Mouse (Mus musculus): Measurements from ENCODE around the gene Tbcd. TPM values are rescaled to one million over a fixed set of nuclear protein-coding genes. Genes with fewer than 3 reads are reported as not detected.

Tbcd gene
- polyA plus RNA-seq, 2 experiments, result 38.7 to 43.4 TPM

GRCm38 (mm10) chr11:121552167-121552566 is 100.4 kb downstream of the Tbcd start:
- H3K36me3 ChIP-seq (ENCODE audit: control insufficient read depth, insufficient read depth, low read length), result no peaks in the 10 kb centered on the region
- DNase-seq (ENCODE audit: low spot score) (peak; percentile 74), ATAC-seq (ENCODE audit: low FRiP score, low read depth) (peak; percentile 46; the same call in 1 of the 2 replicates)
- H3K27ac ChIP-seq (replicated peaks; ENCODE audit: low read depth, low read length), result no peak overlapping the region
- peaks cover 42% of the 10 kb centered on the region for H3K4me1 ChIP-seq (ENCODE audit: control insufficient read depth, insufficient read depth, low read length)
- 58% methylated on average over 4 of the region's 4 CpGs for WGBS
- H3K9me3 ChIP-seq (ENCODE audit: control insufficient read depth, low read length), result no peaks in the 10 kb centered on the region
- no peak overlapping the region for H3K4me2 ChIP-seq (replicated peaks; ENCODE audit: low read depth, low read length, severe bottlenecking)
- no peak overlapping the region for H3K9ac ChIP-seq (ENCODE audit: low read depth, low read length, severe bottlenecking)
- H3K27me3 ChIP-seq (ENCODE audit: control insufficient read depth, insufficient read depth, low read length), result no peaks in the 10 kb centered on the region
- no peak overlapping the region for H3K4me3 ChIP-seq (replicated peaks; ENCODE audit: low read length)
- no peak for TF ChIP-seq POLR2A (IDR thresholded peaks at IDR 0.05; ENCODE audit: borderline replicate concordance, extremely low read depth, insufficient read depth, insufficient read length)

GRCm38 (mm10) chr11:121552846-121553457 is 101.2 kb downstream of the Tbcd start:
- no peak for TF ChIP-seq POLR2A (IDR thresholded peaks at IDR 0.05; ENCODE audit: borderline replicate concordance, extremely low read depth, insufficient read depth, insufficient read length)
- no peaks in the 10 kb centered on the region for H3K27me3 ChIP-seq (ENCODE audit: control insufficient read depth, insufficient read depth, low read length)
- no peaks in the 10 kb centered on the region for H3K36me3 ChIP-seq (ENCODE audit: control insufficient read depth, insufficient read depth, low read length)
- H3K9me3 ChIP-seq (ENCODE audit: control insufficient read depth, low read length), result no peaks in the 10 kb centered on the region
- ATAC-seq (ENCODE audit: low FRiP score, low read depth), result no peak
- WGBS, result 78% methylated on average over 7 of the region's 7 CpGs
- no peak overlapping the region for H3K9ac ChIP-seq (ENCODE audit: low read depth, low read length, severe bottlenecking)
- H3K4me3 ChIP-seq (replicated peaks; ENCODE audit: low read length), result no peak overlapping the region
- DNase-seq (ENCODE audit: low spot score), result no peak
- no peak overlapping the region for H3K27ac ChIP-seq (replicated peaks; ENCODE audit: low read depth, low read length)
- H3K4me2 ChIP-seq (replicated peaks; ENCODE audit: low read depth, low read length, severe bottlenecking), result no peak overlapping the region
- H3K4me1 ChIP-seq (ENCODE audit: control insufficient read depth, insufficient read depth, low read length), result peaks cover 42% of the 10 kb centered on the region

GRCm38 (mm10) chr11:121553458-121553857 is 101.7 kb downstream of the Tbcd start:
- Histone ChIP-seq H3K36me3 (ENCODE audit: control insufficient read depth, insufficient read depth, low read length) (no peaks in the 10 kb centered on the region), H3K4me1 (ENCODE audit: control insufficient read depth, insufficient read depth, low read length) (peaks cover 42% of the 10 kb centered on the region), H3K9ac (ENCODE audit: low read depth, low read length, severe bottlenecking) (no peak overlapping the region), H3K9me3 (ENCODE audit: control insufficient read depth, low read length) (no peaks in the 10 kb centered on the region), H3K27me3 (ENCODE audit: control insufficient read depth, insufficient read depth, low read length) (no peaks in the 10 kb centered on the region), H3K4me3 (replicated peaks; ENCODE audit: low read length) (no peak overlapping the region), H3K27ac (replicated peaks; ENCODE audit: low read depth, low read length) (no peak overlapping the region), H3K4me2 (replicated peaks; ENCODE audit: low read depth, low read length, severe bottlenecking) (no peak overlapping the region)
- ATAC-seq (ENCODE audit: low FRiP score, low read depth), result no peak
- DNase-seq (ENCODE audit: low spot score), result no peak
- no peak for TF ChIP-seq POLR2A (IDR thresholded peaks at IDR 0.05; ENCODE audit: borderline replicate concordance, extremely low read depth, insufficient read depth, insufficient read length)
- 90% methylated on average over 3 of the region's 3 CpGs for WGBS

DNA sequence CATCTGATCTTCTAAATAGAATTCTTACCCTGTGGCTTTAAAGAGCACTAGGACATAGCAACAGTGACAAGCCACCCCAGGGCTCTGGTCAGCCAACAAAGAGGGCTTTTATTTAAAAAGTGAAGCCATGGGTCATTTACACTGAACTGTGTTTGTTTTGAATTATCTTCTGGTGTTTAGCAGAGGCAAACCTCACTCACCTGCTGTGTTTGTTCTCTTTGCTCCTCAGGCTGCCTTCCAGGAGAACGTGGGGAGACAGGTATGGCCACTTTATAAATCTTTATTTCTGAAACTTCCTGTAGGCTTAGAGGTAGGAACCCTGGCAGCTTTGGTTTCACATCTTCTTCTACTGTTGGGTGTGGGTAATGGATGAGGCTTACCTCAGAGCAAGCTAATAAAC is 105.0 kb downstream of the Tbcd start:
- Histone ChIP-seq H3K4me3 (replicated peaks; ENCODE audit: low read length) (no peak overlapping the region), H3K27ac (replicated peaks; ENCODE audit: low read depth, low read length) (no peak overlapping the region), H3K9ac (ENCODE audit: low read depth, low read length, severe bottlenecking) (no peak overlapping the region), H3K36me3 (ENCODE audit: control insufficient read depth, insufficient read depth, low read length) (no peaks in the 10 kb centered on the region), H3K27me3 (ENCODE audit: control insufficient read depth, insufficient read depth, low read length) (no peaks in the 10 kb centered on the region), H3K4me1 (ENCODE audit: control insufficient read depth, insufficient read depth, low read length) (peaks cover 13% of the 10 kb centered on the region), H3K9me3 (ENCODE audit: control insufficient read depth, low read length) (no peaks in the 10 kb centered on the region), H3K4me2 (replicated peaks; ENCODE audit: low read depth, low read length, severe bottlenecking) (no peak overlapping the region)
- 67% methylated on average over 1 of the region's 1 CpGs for whole genome bisulfite sequencing
- DNase-seq (ENCODE audit: low spot score), result no peak
- no peak for ATAC-seq (ENCODE audit: low FRiP score, low read depth)
- no peak for TF ChIP-seq POLR2A (IDR thresholded peaks at IDR 0.05; ENCODE audit: borderline replicate concordance, extremely low read depth, insufficient read depth, insufficient read length)

DNA sequence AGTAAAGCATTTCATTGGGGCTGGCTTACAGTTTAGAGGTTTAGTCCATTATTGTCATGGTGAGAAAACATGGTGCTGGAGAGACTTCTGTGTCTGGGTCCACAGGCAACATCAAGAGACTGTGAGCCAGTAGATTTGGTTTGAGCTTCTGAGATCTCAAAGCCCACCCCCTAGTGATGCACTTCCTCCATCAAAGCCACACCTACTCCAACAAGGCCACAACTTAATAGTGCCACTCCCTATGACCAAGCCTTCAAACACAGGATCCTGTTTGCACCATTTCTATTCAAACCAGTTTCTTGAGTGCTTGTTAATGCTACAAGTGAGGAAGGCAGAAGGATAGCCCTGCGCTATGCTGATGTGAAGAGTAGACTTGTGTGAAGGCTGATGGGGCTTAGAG is 106.2 kb downstream of the Tbcd start:
- Histone ChIP-seq H3K9ac (ENCODE audit: low read depth, low read length, severe bottlenecking) (no peak overlapping the region), H3K27me3 (ENCODE audit: control insufficient read depth, insufficient read depth, low read length) (no peaks in the 10 kb centered on the region), H3K4me2 (replicated peaks; ENCODE audit: low read depth, low read length, severe bottlenecking) (no peak overlapping the region), H3K36me3 (ENCODE audit: control insufficient read depth, insufficient read depth, low read length) (no peaks in the 10 kb centered on the region), H3K4me1 (ENCODE audit: control insufficient read depth, insufficient read depth, low read length) (peaks cover 5% of the 10 kb centered on the region; the same call in 1 of the 2 replicates), H3K4me3 (replicated peaks; ENCODE audit: low read length) (no peak overlapping the region), H3K27ac (replicated peaks; ENCODE audit: low read depth, low read length) (no peak overlapping the region), H3K9me3 (ENCODE audit: control insufficient read depth, low read length) (no peaks in the 10 kb centered on the region)
- 100% methylated on average over 1 of the region's 1 CpGs for WGBS
- no peak for TF ChIP-seq POLR2A (IDR thresholded peaks at IDR 0.05; ENCODE audit: borderline replicate concordance, extremely low read depth, insufficient read depth, insufficient read length)
- ATAC-seq (ENCODE audit: low FRiP score, low read depth), result no peak
- no peak for DNase-seq (ENCODE audit: low spot score)
